Mouse (Mus musculus): ENCODE data around the gene Hs6st1. TPM values are rescaled to one million over a fixed set of nuclear protein-coding genes. Genes with fewer than 3 reads are reported as not detected.
A peak's percentile ranks its signal among the peaks of the same experiment; 100 is the strongest.

Hs6st1 gene
- total and polyA plus RNA-seq, 2 experiments = 40.2 to 110 TPM

- TF ChIP-seq CTCF (IDR thresholded peaks at IDR 0.05; ENCODE audit: low read depth, low read length) = no peak
- no peak for TF ChIP-seq POLR2A (IDR thresholded peaks at IDR 0.05; ENCODE audit: extremely low read depth, insufficient read depth, low read length)
- 95% methylated on average over 15 of the region's 15 CpGs for WGBS
- H3K27me3 ChIP-seq (ENCODE audit: control insufficient read depth, insufficient read depth, low read length) = no peaks in the 10 kb centered on the region
- no peak for DNase-seq (ENCODE audit: extremely low read depth, low read depth, low spot score)
- H3K27ac ChIP-seq (replicated peaks; ENCODE audit: insufficient read depth, low read depth, low read length) = no peak overlapping the region
- H3K36me3 ChIP-seq (ENCODE audit: control insufficient read depth, insufficient read depth, low read length) = peaks cover 16% of the 10 kb centered on the region
- H3K4me3 ChIP-seq (ENCODE audit: insufficient read depth, low read depth, low read length) = no peak overlapping the region
- no peaks in the 10 kb centered on the region for H3K79me2 ChIP-seq (ENCODE audit: control insufficient read depth, insufficient read depth, low read length)
- no peak overlapping the region for H3K9ac ChIP-seq (ENCODE audit: low read depth, low read length)
- H3K4me1 ChIP-seq (ENCODE audit: control insufficient read depth, insufficient read depth, low read length) = no peaks in the 10 kb centered on the region
Observed at GRCm38 (mm10) chr1:36140311-36140710, 72.1 kb downstream of the Hs6st1 start.

- H3K4me1 ChIP-seq (ENCODE audit: control insufficient read depth, insufficient read depth, low read length) = no peaks in the 10 kb centered on the region
- no peaks in the 10 kb centered on the region for H3K79me2 ChIP-seq (ENCODE audit: control insufficient read depth, insufficient read depth, low read length)
- no peak overlapping the region for H3K27ac ChIP-seq (replicated peaks; ENCODE audit: insufficient read depth, low read depth, low read length)
- DNase-seq (ENCODE audit: extremely low read depth, low read depth, low spot score) = no peak
- TF ChIP-seq POLR2A (IDR thresholded peaks at IDR 0.05; ENCODE audit: extremely low read depth, insufficient read depth, low read length) (no peak), CTCF (IDR thresholded peaks at IDR 0.05; ENCODE audit: low read depth, low read length) (peak; percentile 15; the same call in 1 of the 2 replicates)
- 24% methylated on average over 1 of the region's 1 CpGs for WGBS
- no peak overlapping the region for H3K9ac ChIP-seq (ENCODE audit: low read depth, low read length)
- no peaks in the 10 kb centered on the region for H3K27me3 ChIP-seq (ENCODE audit: control insufficient read depth, insufficient read depth, low read length)
- H3K36me3 ChIP-seq (ENCODE audit: control insufficient read depth, insufficient read depth, low read length) = peaks cover 50% of the 10 kb centered on the region
- H3K4me3 ChIP-seq (ENCODE audit: insufficient read depth, low read depth, low read length) = no peak overlapping the region
Observed at GRCm38 (mm10) chr1:36145050-36145449, 76.8 kb downstream of the Hs6st1 start.

- Histone ChIP-seq H3K79me2 (ENCODE audit: control insufficient read depth, insufficient read depth, low read length) (no peaks in the 10 kb centered on the region), H3K4me3 (ENCODE audit: insufficient read depth, low read depth, low read length) (no peak overlapping the region), H3K4me1 (ENCODE audit: control insufficient read depth, insufficient read depth, low read length) (no peaks in the 10 kb centered on the region), H3K9ac (ENCODE audit: low read depth, low read length) (no peak overlapping the region), H3K36me3 (ENCODE audit: control insufficient read depth, insufficient read depth, low read length) (peaks cover 74% of the 10 kb centered on the region), H3K27ac (replicated peaks; ENCODE audit: insufficient read depth, low read depth, low read length) (no peak overlapping the region), H3K27me3 (ENCODE audit: control insufficient read depth, insufficient read depth, low read length) (no peaks in the 10 kb centered on the region)
- TF ChIP-seq CTCF (IDR thresholded peaks at IDR 0.05; ENCODE audit: low read depth, low read length) (no peak), POLR2A (IDR thresholded peaks at IDR 0.05; ENCODE audit: extremely low read depth, insufficient read depth, low read length) (no peak)
- no peak for DNase-seq (ENCODE audit: extremely low read depth, low read depth, low spot score)
- 72% methylated on average over 2 of the region's 2 CpGs for WGBS
Observed at GRCm38 (mm10) chr1:36148809-36149208, 80.6 kb downstream of the Hs6st1 start.

- 71% methylated on average over 1 of the region's 1 CpGs for WGBS
- no peak overlapping the region for H3K4me3 ChIP-seq (ENCODE audit: insufficient read depth, low read depth, low read length)
- no peaks in the 10 kb centered on the region for H3K4me1 ChIP-seq (ENCODE audit: control insufficient read depth, insufficient read depth, low read length)
- H3K36me3 ChIP-seq (ENCODE audit: control insufficient read depth, insufficient read depth, low read length) = peaks cover 74% of the 10 kb centered on the region
- TF ChIP-seq POLR2A (IDR thresholded peaks at IDR 0.05; ENCODE audit: extremely low read depth, insufficient read depth, low read length) = no peak
- peak; percentile 66 for TF ChIP-seq CTCF (IDR thresholded peaks at IDR 0.05; ENCODE audit: low read depth, low read length)
- no peaks in the 10 kb centered on the region for H3K79me2 ChIP-seq (ENCODE audit: control insufficient read depth, insufficient read depth, low read length)
- DNase-seq (ENCODE audit: extremely low read depth, low read depth, low spot score) = peak; percentile 12
- H3K9ac ChIP-seq (ENCODE audit: low read depth, low read length) = no peak overlapping the region
- no peaks in the 10 kb centered on the region for H3K27me3 ChIP-seq (ENCODE audit: control insufficient read depth, insufficient read depth, low read length)
- H3K27ac ChIP-seq (replicated peaks; ENCODE audit: insufficient read depth, low read depth, low read length) = no peak overlapping the region
Observed at GRCm38 (mm10) chr1:36149411-36149810, 81.2 kb downstream of the Hs6st1 start.

Other genes with a start within 250 kb of the Hs6st1 start
- 44.5 and 49.0 TPM in 2 replicates for gene Uggt1, start 176.3 kb downstream of the Hs6st1 start, total RNA-seq (2014; rRNA removed)
- 11.6 and 12.6 TPM in 2 replicates for gene Uggt1, start 176.3 kb downstream of the Hs6st1 start, polyA plus RNA-seq (2012; rRNA removed)
- gene Neurl3, start 206.3 kb downstream of the Hs6st1 start, total RNA-seq (2014; rRNA removed) = 3.3 and 4.0 TPM in 2 replicates
- gene Neurl3, start 206.3 kb downstream of the Hs6st1 start, polyA plus RNA-seq (2012; rRNA removed) = 3.6 and 5.3 TPM in 2 replicates
- 0.67 and 1.7 TPM in 2 replicates for gene Arid5a, start 239.3 kb downstream of the Hs6st1 start, total RNA-seq (2014; rRNA removed)
- 1.7 and 3.8 TPM in 2 replicates for gene Arid5a, start 239.3 kb downstream of the Hs6st1 start, polyA plus RNA-seq (2012; rRNA removed)